Mouse (Mus musculus) hindbrain, embryonic 11.5 days (tissue): ENCODE results near the gene Car14. TPM values are rescaled to one million over a fixed set of nuclear protein-coding genes. Genes with fewer than 3 reads are reported as not detected.
"Not testable (repeated sequence)": the region's sequence is repeated elsewhere in the genome, so short reads cannot be mapped to it uniquely, and the experiment has no call there.

Source experiments
- ATAC-seq: fragments of 200-750 bp; cut with Nextera tagmentation; 2 replicates; pipeline ENCODE4 v1.8.0; 2017; ENCODE audit warnings: mild to moderate bottlenecking, moderate TSS enrichment, moderate library complexity; ENCODE audit not compliant: low FRiP score
- DNase-seq: peaks from one replicate; pipeline ENCODE4 v3.0.0-alpha.2; 2015; ENCODE audit warnings: low spot score
- H3K27ac ChIP-seq: fragments of 300-500 bp; sonication (generic); 2 replicates; pipeline ENCODE4 v1.5.1; 2014; ENCODE audit warnings: mild to moderate bottlenecking, low read depth, low read length
- H3K27me3 ChIP-seq: fragments of 300-500 bp; sonication (generic); 2 replicates; pipeline ENCODE4 v1.6.1; 2014; ENCODE audit warnings: mild to moderate bottlenecking, low read length, moderate library complexity, mixed read lengths; ENCODE audit not compliant: control insufficient read depth, insufficient read depth
- H3K36me3 ChIP-seq: fragments of 300-500 bp; sonication (generic); 2 replicates; pipeline ENCODE4 v1.6.1; 2014; ENCODE audit warnings: mild to moderate bottlenecking, low read length, moderate library complexity, mixed read lengths; ENCODE audit not compliant: control insufficient read depth, insufficient read depth
- H3K4me1 ChIP-seq: fragments of 300-500 bp; sonication (generic); replicated peaks from 2 replicates; pipeline ENCODE4 v1.6.1; 2014; ENCODE audit warnings: low read length, mixed read lengths; ENCODE audit not compliant: control insufficient read depth, insufficient read depth
- H3K4me2 ChIP-seq: fragments of 300-500 bp; sonication (generic); replicated peaks from 2 replicates; pipeline ENCODE4 v1.6.1; 2014; ENCODE audit warnings: mild to moderate bottlenecking, low read depth, low read length
- H3K4me3 ChIP-seq: fragments of 300-500 bp; sonication (generic); 2 replicates; pipeline ENCODE4 v1.5.1; 2014; ENCODE audit warnings: low read depth, low read length
- H3K9ac ChIP-seq: fragments of 300-500 bp; sonication (generic); 2 replicates; pipeline ENCODE4 v1.6.1; 2014; ENCODE audit warnings: low read depth, low read length
- H3K9me3 ChIP-seq: fragments of 300-500 bp; sonication (generic); 2 replicates; pipeline ENCODE4 v1.6.1; 2016; ENCODE audit warnings: low read length; ENCODE audit not compliant: control insufficient read depth
- WGBS: fragments of 180-500 bp; shearing (Covaris S2); extraction: QIAGEN DNeasy Blood & Tissue Kit; methylation state at CpG from one replicate; pipeline ENCODE4 v1.1.7; 2014; 5-methylcytosine and 5-hydroxymethylcytosine counted together
- polyA plus RNA-seq: library from polyadenylated mRNA; unstranded; fragments of >200 nt; fragmentation: Nextera tagmentation; extraction: Ambion mirVana; gene quantifications from 2 replicates; pipeline ENCODE4 v1.2.1, GENCODE M21; 2014

The Car14 gene
- polyA plus RNA-seq, 1 experiment from 2014 or later = 27.8 TPM

GRCm38 (mm10) chr3:95929581-95930470 is 25.3 kb upstream of the Car14 start:
- WGBS = under 1% methylated on average over 85 of the region's 105 CpGs

GRCm38 (mm10) chr3:95928658-95929503 is 24.4 kb upstream of the Car14 start, which contains the start of gene Anp32e:
Gene Anp32e, plus strand, starts transcription at chr3:95929246.
- peak within 1 kb of the TSS; percentile 85 for H3K27ac ChIP-seq
- no peaks in the 10 kb centered on the region for H3K9me3 ChIP-seq
- DNase-seq (peak; percentile 97), ATAC-seq (peak; percentile 100)
- peak within 1 kb of the TSS; percentile 60 for H3K4me2 ChIP-seq
- H3K36me3 ChIP-seq = peaks cover under 1% of the 10 kb centered on the region
- peak within 1 kb of the TSS; percentile 89 for H3K4me3 ChIP-seq
- H3K27me3 ChIP-seq = no peaks in the 10 kb centered on the region
- under 1% methylated on average over 49 of the region's 49 CpGs for WGBS
- peak within 1 kb of the TSS; percentile 98 for H3K9ac ChIP-seq
- no peaks in the 10 kb centered on the region for H3K4me1 ChIP-seq

More at GRCm38 (mm10) chr3:95929581-95930470, 25.3 kb upstream of the Car14 start:
- Histone ChIP-seq H3K4me1 (no peaks in the 10 kb centered on the region), H3K4me2 (peak overlapping the region; percentile 60), H3K27ac (peak overlapping the region; percentile 85), H3K27me3 (no peaks in the 10 kb centered on the region), H3K4me3 (peak overlapping the region; percentile 89), H3K36me3 (peaks cover 4% of the 10 kb centered on the region), H3K9ac (peak overlapping the region; percentile 98), H3K9me3 (no peaks in the 10 kb centered on the region)
- ATAC-seq (peak; percentile 48), DNase-seq (peak; percentile 79)

- Histone ChIP-seq H3K4me2 (peak overlapping the region; percentile 51), H3K9me3 (no peaks in the 10 kb centered on the region), H3K27me3 (no peaks in the 10 kb centered on the region), H3K36me3 (no peaks in the 10 kb centered on the region), H3K9ac (peak overlapping the region; percentile 73), H3K27ac (peak overlapping the region; percentile 85), H3K4me3 (peak overlapping the region; percentile 89), H3K4me1 (no peaks in the 10 kb centered on the region)
- WGBS = 75% methylated on average over 6 of the region's 6 CpGs
- ATAC-seq (no peak), DNase-seq (no peak)
Observed at GRCm38 (mm10) chr3:95928261-95928657, 23.8 kb upstream of the Car14 start.

GRCm38 (mm10) chr3:95925087-95925486 is 20.6 kb upstream of the Car14 start:
- Histone ChIP-seq H3K4me3 (no peak overlapping the region), H3K36me3 (no peaks in the 10 kb centered on the region), H3K9ac (no peak overlapping the region), H3K27ac (no peak overlapping the region), H3K27me3 (no peaks in the 10 kb centered on the region), H3K4me1 (no peaks in the 10 kb centered on the region), H3K9me3 (no peaks in the 10 kb centered on the region), H3K4me2 (no peak overlapping the region)
- ATAC-seq (no peak), DNase-seq (no peak)
- WGBS = 86% methylated on average over 5 of the region's 5 CpGs

GRCm38 (mm10) chr3:95924185-95924584 is 19.7 kb upstream of the Car14 start:
- Histone ChIP-seq H3K4me3 (no peak overlapping the region), H3K9me3 (no peaks in the 10 kb centered on the region), H3K36me3 (no peaks in the 10 kb centered on the region), H3K27ac (no peak overlapping the region), H3K4me2 (no peak overlapping the region), H3K27me3 (no peaks in the 10 kb centered on the region), H3K4me1 (no peaks in the 10 kb centered on the region), H3K9ac (no peak overlapping the region)
- ATAC-seq (no peak), DNase-seq (no peak)
- WGBS = 72% methylated on average over 4 of the region's 4 CpGs

GRCm38 (mm10) chr3:95923429-95923828 is 18.9 kb upstream of the Car14 start:
- WGBS = 93% methylated on average over 7 of the region's 7 CpGs
- not testable (repeated sequence) for H3K27me3 ChIP-seq, H3K4me1 ChIP-seq, ATAC-seq, H3K4me3 ChIP-seq, H3K36me3 ChIP-seq, DNase-seq, H3K9ac ChIP-seq, H3K9me3 ChIP-seq, H3K4me2 ChIP-seq, H3K27ac ChIP-seq

GRCm38 (mm10) chr3:95920532-95920931 is 16.0 kb upstream of the Car14 start:
- not testable (repeated sequence) for H3K4me3 ChIP-seq, H3K27ac ChIP-seq, H3K4me2 ChIP-seq, DNase-seq, H3K9me3 ChIP-seq, H3K9ac ChIP-seq, H3K4me1 ChIP-seq, H3K36me3 ChIP-seq, ATAC-seq, H3K27me3 ChIP-seq
- 51% methylated on average over 2 of the region's 2 CpGs for WGBS

- Histone ChIP-seq H3K36me3 (no peaks in the 10 kb centered on the region), H3K27me3 (no peaks in the 10 kb centered on the region), H3K4me1 (no peaks in the 10 kb centered on the region), H3K27ac (no peak overlapping the region), H3K9ac (no peak overlapping the region), H3K9me3 (no peaks in the 10 kb centered on the region), H3K4me3 (no peak overlapping the region), H3K4me2 (no peak overlapping the region)
- no peak for ATAC-seq
- no peak for DNase-seq
- 83% methylated on average over 7 of the region's 7 CpGs for WGBS
Observed at GRCm38 (mm10) chr3:95916760-95917159, 12.3 kb upstream of the Car14 start.
